Mouse (Mus musculus): ENCODE measurements around the gene Mmp21. TPM values are rescaled to one million over a fixed set of nuclear protein-coding genes. Genes with fewer than 3 reads are reported as not detected.
A peak's percentile ranks its signal among the peaks of the same experiment; 100 is the strongest.

Gene Mmp21
- polyA plus RNA-seq (2015; fragmentation: Nextera tagmentation; extraction: Ambion mirVana): 0.04 TPM in 1 of 2 replicates, not detected in the other

GRCm38 (mm10) chr7:133679961-133680360, at the start of gene Mmp21:
Gene Mmp21 (minus strand): TSS chr7:133680061.
- ATAC-seq (ENCODE audit: low read depth): no peak

GRCm38 (mm10) chr7:133729351-133729750, 49.5 kb upstream of the Mmp21 start:
- H3K9me3 ChIP-seq (replicated peaks; ENCODE audit: control insufficient read depth, low read length): no peaks in the 10 kb centered on the region
- no peaks in the 10 kb centered on the region for H3K27me3 ChIP-seq (ENCODE audit: control insufficient read depth, insufficient read depth, low read depth, low read length)
- 75% methylated on average over 5 of the region's 5 CpGs for WGBS (ENCODE audit: insufficient replicate concordance)
- no peak overlapping the region for H3K4me3 ChIP-seq (ENCODE audit: low read depth, low read length)
- no peak for ATAC-seq (ENCODE audit: low read depth)
- no peak overlapping the region for H3K9ac ChIP-seq (ENCODE audit: low read depth, low read length)
- H3K4me2 ChIP-seq (ENCODE audit: low read depth, low read length): no peak overlapping the region
- H3K27ac ChIP-seq (ENCODE audit: low read length): no peak overlapping the region
- no peaks in the 10 kb centered on the region for H3K36me3 ChIP-seq (ENCODE audit: control insufficient read depth, insufficient read depth)
- no peaks in the 10 kb centered on the region for H3K4me1 ChIP-seq (ENCODE audit: control insufficient read depth, low read depth, low read length)

More at GRCm38 (mm10) chr7:133679961-133680360, at the start of gene Mmp21:
- Histone ChIP-seq H3K4me3 (ENCODE audit: low read depth, low read length) (no peak within 1 kb of the TSS), H3K36me3 (ENCODE audit: control insufficient read depth, insufficient read depth) (peaks cover 10% of the 10 kb centered on the region), H3K9ac (ENCODE audit: low read depth, low read length) (no peak within 1 kb of the TSS), H3K4me2 (ENCODE audit: low read depth, low read length) (no peak within 1 kb of the TSS), H3K4me1 (ENCODE audit: control insufficient read depth, low read depth, low read length) (no peaks in the 10 kb centered on the region), H3K27ac (ENCODE audit: low read length) (no peak within 1 kb of the TSS), H3K9me3 (replicated peaks; ENCODE audit: control insufficient read depth, low read length) (0 out of 2 replicates have a peak, but pooled peaks cover 2% of the 10 kb centered on the region), H3K27me3 (ENCODE audit: control insufficient read depth, insufficient read depth, low read depth, low read length) (no peaks in the 10 kb centered on the region)
- WGBS (ENCODE audit: insufficient replicate concordance): 76% methylated on average over 3 of the region's 3 CpGs

GRCm38 (mm10) chr7:133727027-133727426, 47.2 kb upstream of the Mmp21 start:
- H3K9me3 ChIP-seq (replicated peaks; ENCODE audit: control insufficient read depth, low read length): no peaks in the 10 kb centered on the region
- no peak for ATAC-seq (ENCODE audit: low read depth)
- no peak overlapping the region for H3K4me2 ChIP-seq (ENCODE audit: low read depth, low read length)
- no peak overlapping the region for H3K4me3 ChIP-seq (ENCODE audit: low read depth, low read length)
- no peaks in the 10 kb centered on the region for H3K27me3 ChIP-seq (ENCODE audit: control insufficient read depth, insufficient read depth, low read depth, low read length)
- no peaks in the 10 kb centered on the region for H3K4me1 ChIP-seq (ENCODE audit: control insufficient read depth, low read depth, low read length)
- H3K27ac ChIP-seq (ENCODE audit: low read length): no peak overlapping the region
- H3K9ac ChIP-seq (ENCODE audit: low read depth, low read length): no peak overlapping the region
- peaks cover 9% of the 10 kb centered on the region for H3K36me3 ChIP-seq (ENCODE audit: control insufficient read depth, insufficient read depth)
- WGBS (ENCODE audit: insufficient replicate concordance): 50% methylated on average over 6 of the region's 6 CpGs

- Histone ChIP-seq H3K27ac (ENCODE audit: low read length) (no peak overlapping the region), H3K36me3 (ENCODE audit: control insufficient read depth, insufficient read depth) (peaks cover 20% of the 10 kb centered on the region), H3K27me3 (ENCODE audit: control insufficient read depth, insufficient read depth, low read depth, low read length) (no peaks in the 10 kb centered on the region), H3K4me1 (ENCODE audit: control insufficient read depth, low read depth, low read length) (no peaks in the 10 kb centered on the region), H3K4me2 (ENCODE audit: low read depth, low read length) (no peak overlapping the region), H3K9ac (ENCODE audit: low read depth, low read length) (no peak overlapping the region), H3K9me3 (replicated peaks; ENCODE audit: control insufficient read depth, low read length) (no peaks in the 10 kb centered on the region), H3K4me3 (ENCODE audit: low read depth, low read length) (no peak overlapping the region)
- no peak for ATAC-seq (ENCODE audit: low read depth)
- WGBS (ENCODE audit: insufficient replicate concordance): 73% methylated on average over 10 of the region's 10 CpGs
Measured at GRCm38 (mm10) chr7:133725571-133725970, 45.7 kb upstream of the Mmp21 start.

- H3K9me3 ChIP-seq (replicated peaks; ENCODE audit: control insufficient read depth, low read length): no peaks in the 10 kb centered on the region
- no peak for ATAC-seq (ENCODE audit: low read depth)
- H3K4me1 ChIP-seq (ENCODE audit: control insufficient read depth, low read depth, low read length): no peaks in the 10 kb centered on the region
- H3K9ac ChIP-seq (ENCODE audit: low read depth, low read length): no peak overlapping the region
- H3K36me3 ChIP-seq (ENCODE audit: control insufficient read depth, insufficient read depth): peaks cover 27% of the 10 kb centered on the region
- 84% methylated on average over 10 of the region's 10 CpGs for WGBS (ENCODE audit: insufficient replicate concordance)
- H3K27me3 ChIP-seq (ENCODE audit: control insufficient read depth, insufficient read depth, low read depth, low read length): no peaks in the 10 kb centered on the region
- no peak overlapping the region for H3K27ac ChIP-seq (ENCODE audit: low read length)
- H3K4me3 ChIP-seq (ENCODE audit: low read depth, low read length): no peak overlapping the region
- H3K4me2 ChIP-seq (ENCODE audit: low read depth, low read length): no peak overlapping the region
Measured at GRCm38 (mm10) chr7:133724844-133725243, 45.0 kb upstream of the Mmp21 start.

GRCm38 (mm10) chr7:133720616-133721015, 40.8 kb upstream of the Mmp21 start:
- Histone ChIP-seq H3K9me3 (replicated peaks; ENCODE audit: control insufficient read depth, low read length) (no peaks in the 10 kb centered on the region), H3K4me2 (ENCODE audit: low read depth, low read length) (no peak overlapping the region), H3K27me3 (ENCODE audit: control insufficient read depth, insufficient read depth, low read depth, low read length) (no peaks in the 10 kb centered on the region), H3K36me3 (ENCODE audit: control insufficient read depth, insufficient read depth) (peaks cover 65% of the 10 kb centered on the region), H3K4me3 (ENCODE audit: low read depth, low read length) (no peak overlapping the region), H3K27ac (ENCODE audit: low read length) (no peak overlapping the region), H3K4me1 (ENCODE audit: control insufficient read depth, low read depth, low read length) (no peaks in the 10 kb centered on the region), H3K9ac (ENCODE audit: low read depth, low read length) (no peak overlapping the region)
- WGBS (ENCODE audit: insufficient replicate concordance): 86% methylated on average over 11 of the region's 11 CpGs
- ATAC-seq (ENCODE audit: low read depth): no peak

- no peak overlapping the region for H3K9ac ChIP-seq (ENCODE audit: low read depth, low read length)
- no peaks in the 10 kb centered on the region for H3K4me1 ChIP-seq (ENCODE audit: control insufficient read depth, low read depth, low read length)
- WGBS (ENCODE audit: insufficient replicate concordance): 91% methylated on average over 1 of the region's 1 CpGs
- no peaks in the 10 kb centered on the region for H3K27me3 ChIP-seq (ENCODE audit: control insufficient read depth, insufficient read depth, low read depth, low read length)
- peaks cover 80% of the 10 kb centered on the region for H3K36me3 ChIP-seq (ENCODE audit: control insufficient read depth, insufficient read depth)
- no peak overlapping the region for H3K27ac ChIP-seq (ENCODE audit: low read length)
- H3K4me2 ChIP-seq (ENCODE audit: low read depth, low read length): no peak overlapping the region
- no peak for ATAC-seq (ENCODE audit: low read depth)
- H3K9me3 ChIP-seq (replicated peaks; ENCODE audit: control insufficient read depth, low read length): no peaks in the 10 kb centered on the region
- H3K4me3 ChIP-seq (ENCODE audit: low read depth, low read length): no peak overlapping the region
Measured at GRCm38 (mm10) chr7:133718580-133718979, 38.7 kb upstream of the Mmp21 start.

GRCm38 (mm10) chr7:133715387-133715786, 35.5 kb upstream of the Mmp21 start:
- Histone ChIP-seq H3K27ac (ENCODE audit: low read length) (no peak overlapping the region), H3K4me3 (ENCODE audit: low read depth, low read length) (no peak overlapping the region), H3K27me3 (ENCODE audit: control insufficient read depth, insufficient read depth, low read depth, low read length) (no peaks in the 10 kb centered on the region), H3K9me3 (replicated peaks; ENCODE audit: control insufficient read depth, low read length) (no peaks in the 10 kb centered on the region), H3K4me2 (ENCODE audit: low read depth, low read length) (no peak overlapping the region), H3K4me1 (ENCODE audit: control insufficient read depth, low read depth, low read length) (no peaks in the 10 kb centered on the region; the same call in none of the 2 replicates), H3K36me3 (ENCODE audit: control insufficient read depth, insufficient read depth) (peaks cover 61% of the 10 kb centered on the region), H3K9ac (ENCODE audit: low read depth, low read length) (no peak overlapping the region)
- ATAC-seq (ENCODE audit: low read depth): no peak
- WGBS (ENCODE audit: insufficient replicate concordance): 80% methylated on average over 4 of the region's 4 CpGs

GRCm38 (mm10) chr7:133707301-133707700, 27.4 kb upstream of the Mmp21 start:
- peaks cover 37% of the 10 kb centered on the region for H3K4me1 ChIP-seq (ENCODE audit: control insufficient read depth, low read depth, low read length)

More at GRCm38 (mm10) chr7:133707301-133707700, 27.4 kb upstream of the Mmp21 start:
- H3K27ac ChIP-seq (ENCODE audit: low read length): no peak overlapping the region
- H3K27me3 ChIP-seq (ENCODE audit: control insufficient read depth, insufficient read depth, low read depth, low read length): no peaks in the 10 kb centered on the region
- no peaks in the 10 kb centered on the region; the same call in 1 of the 2 replicates for H3K36me3 ChIP-seq (ENCODE audit: control insufficient read depth, insufficient read depth)
- H3K4me2 ChIP-seq (ENCODE audit: low read depth, low read length): peak overlapping the region; percentile 96
- peak overlapping the region; percentile 89 for H3K4me3 ChIP-seq (ENCODE audit: low read depth, low read length)
- no peak for ATAC-seq (ENCODE audit: low read depth)
- no peak overlapping the region for H3K9ac ChIP-seq (ENCODE audit: low read depth, low read length)
- WGBS (ENCODE audit: insufficient replicate concordance): 80% methylated on average over 2 of the region's 2 CpGs
- H3K9me3 ChIP-seq (replicated peaks; ENCODE audit: control insufficient read depth, low read length): no peaks in the 10 kb centered on the region
